Mouse (Mus musculus): ENCODE data around the gene Mapt. TPM values are rescaled to one million over a fixed set of nuclear protein-coding genes. Genes with fewer than 3 reads are reported as not detected.

Gene Mapt
- polyA plus RNA-seq, 1 experiment from 2014 or later = 0.90 TPM

DNA sequence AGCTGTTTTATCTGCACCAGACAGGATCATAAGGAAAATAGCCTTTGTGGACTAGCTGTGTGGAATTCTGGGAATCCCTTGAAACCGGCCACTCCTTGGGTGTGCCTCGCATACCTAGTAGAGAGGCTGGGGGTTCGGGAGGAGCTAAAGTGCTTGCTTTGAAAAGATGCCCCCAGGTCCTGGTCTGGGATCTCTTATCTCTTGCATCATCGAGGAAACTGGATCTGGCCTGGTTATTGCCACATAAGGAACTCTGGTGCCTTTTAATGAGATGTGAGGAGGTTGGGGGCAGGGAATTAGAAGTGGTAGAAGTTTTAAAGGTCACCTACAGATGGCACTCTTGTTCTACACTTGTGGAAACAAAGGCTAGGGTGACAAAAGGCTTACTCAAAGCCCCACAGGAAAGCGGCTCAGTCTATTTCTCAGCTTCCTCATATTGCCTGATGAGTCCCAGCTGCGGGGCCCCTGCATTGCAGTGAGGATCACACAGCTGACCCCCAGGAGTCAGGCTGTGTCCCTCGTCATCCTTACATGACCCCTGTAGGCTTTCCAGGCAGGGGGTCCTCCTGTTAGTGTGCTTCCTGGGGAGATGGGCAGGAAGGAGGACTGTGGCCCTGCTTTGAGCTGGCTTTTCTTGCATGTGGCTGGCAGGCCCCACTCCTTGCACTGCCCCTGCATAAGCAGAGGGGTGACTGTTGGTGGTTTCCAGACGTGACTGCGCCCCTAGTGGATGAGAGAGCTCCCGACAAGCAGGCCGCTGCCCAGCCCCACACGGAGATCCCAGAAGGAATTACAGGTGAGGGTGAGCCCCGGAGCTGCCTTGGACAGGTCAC, 58.2 kb downstream of the Mapt start:
- Histone ChIP-seq H3K27ac (ENCODE audit: low read depth, low read length) (peak overlapping the region; percentile 60; the same call in 1 of the 2 replicates), H3K9me3 (ENCODE audit: control insufficient read depth, low read length) (no peaks in the 10 kb centered on the region), H3K4me2 (peak overlapping the region; percentile 52), H3K27me3 (replicated peaks; ENCODE audit: control insufficient read depth, insufficient read depth, low read length) (no peaks in the 10 kb centered on the region), H3K9ac (ENCODE audit: low read depth, low read length) (peak overlapping the region; percentile 49), H3K4me3 (ENCODE audit: low read depth, low read length) (0 out of 2 replicates have a peak overlapping the region, but pooled peaks have one; percentile 25), H3K36me3 (ENCODE audit: control insufficient read depth, insufficient read depth, low read length) (no peaks in the 10 kb centered on the region), H3K4me1 (replicated peaks; ENCODE audit: control insufficient read depth, insufficient read depth, low read length) (peaks cover 26% of the 10 kb centered on the region)
- ATAC-seq (replicated peaks; ENCODE audit: low FRiP score) (peak; percentile 35), DNase-seq (ENCODE audit: low spot score) (peak; percentile 72)
- 25% methylated on average over 13 of the region's 13 CpGs for WGBS

DNA sequence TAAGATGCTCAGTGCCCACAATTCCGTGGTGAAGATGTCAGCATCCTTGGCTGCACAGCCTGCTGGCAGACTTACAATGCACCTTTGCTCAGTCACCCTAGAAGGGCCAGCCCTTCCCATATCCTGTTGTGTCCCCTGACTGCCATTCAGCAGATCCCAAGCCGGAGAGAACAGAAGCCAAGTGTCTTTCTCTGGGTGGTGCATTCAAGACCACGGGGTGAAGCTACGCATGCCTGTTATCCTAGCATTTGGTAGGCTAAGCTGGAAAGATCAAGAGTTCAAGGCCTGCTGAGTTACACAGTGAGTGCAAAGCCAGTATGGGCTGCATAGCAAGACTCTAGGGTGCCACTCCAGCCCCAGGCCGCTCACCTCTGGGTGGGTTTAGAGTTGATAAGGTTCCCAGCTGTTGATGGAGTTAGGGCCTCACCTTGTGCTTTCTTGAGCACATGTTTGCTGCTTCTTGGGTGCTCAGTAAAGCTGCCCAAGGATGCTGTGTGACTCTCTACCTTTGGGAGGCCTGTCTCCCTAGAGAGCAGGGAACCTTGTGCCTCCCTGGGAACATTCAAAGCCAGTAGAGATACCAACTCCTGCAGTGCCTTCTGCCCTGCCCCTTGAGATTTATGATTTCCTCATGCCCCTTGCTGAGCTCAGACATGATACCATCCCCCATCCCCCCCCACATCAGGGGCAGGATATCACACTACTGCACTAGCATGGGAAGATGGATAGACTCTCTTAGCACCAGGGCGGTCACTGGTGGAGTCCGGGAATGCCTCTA, 61.4 kb downstream of the Mapt start:
- Histone ChIP-seq H3K27me3 (replicated peaks; ENCODE audit: control insufficient read depth, insufficient read depth, low read length) (no peaks in the 10 kb centered on the region), H3K4me1 (replicated peaks; ENCODE audit: control insufficient read depth, insufficient read depth, low read length) (peaks cover 40% of the 10 kb centered on the region), H3K27ac (ENCODE audit: low read depth, low read length) (peak overlapping the region; percentile 92), H3K4me3 (ENCODE audit: low read depth, low read length) (no peak overlapping the region), H3K36me3 (ENCODE audit: control insufficient read depth, insufficient read depth, low read length) (no peaks in the 10 kb centered on the region), H3K9me3 (ENCODE audit: control insufficient read depth, low read length) (no peaks in the 10 kb centered on the region), H3K9ac (ENCODE audit: low read depth, low read length) (peak overlapping the region; percentile 34), H3K4me2 (peak overlapping the region; percentile 46)
- DNase-seq (ENCODE audit: low spot score) = no peak
- whole genome bisulfite sequencing = 61% methylated on average over 7 of the region's 7 CpGs
- peak; percentile 30 for ATAC-seq (replicated peaks; ENCODE audit: low FRiP score)

- ATAC-seq (replicated peaks; ENCODE audit: low FRiP score) = peak; percentile 91
- Histone ChIP-seq H3K27me3 (replicated peaks; ENCODE audit: control insufficient read depth, insufficient read depth, low read length) (no peaks in the 10 kb centered on the region), H3K4me2 (peak overlapping the region; percentile 46), H3K4me3 (ENCODE audit: low read depth, low read length) (no peak overlapping the region), H3K4me1 (replicated peaks; ENCODE audit: control insufficient read depth, insufficient read depth, low read length) (peaks cover 40% of the 10 kb centered on the region), H3K9me3 (ENCODE audit: control insufficient read depth, low read length) (no peaks in the 10 kb centered on the region), H3K9ac (ENCODE audit: low read depth, low read length) (no peak overlapping the region), H3K27ac (ENCODE audit: low read depth, low read length) (peak overlapping the region; percentile 92), H3K36me3 (ENCODE audit: control insufficient read depth, insufficient read depth, low read length) (no peaks in the 10 kb centered on the region)
- DNase-seq (ENCODE audit: low spot score) = no peak
- WGBS = 31% methylated on average over 9 of the region's 9 CpGs
These were observed 62.1 kb downstream of the Mapt start for GRCm38 (mm10) chr11:104293241-104293640.

DNA sequence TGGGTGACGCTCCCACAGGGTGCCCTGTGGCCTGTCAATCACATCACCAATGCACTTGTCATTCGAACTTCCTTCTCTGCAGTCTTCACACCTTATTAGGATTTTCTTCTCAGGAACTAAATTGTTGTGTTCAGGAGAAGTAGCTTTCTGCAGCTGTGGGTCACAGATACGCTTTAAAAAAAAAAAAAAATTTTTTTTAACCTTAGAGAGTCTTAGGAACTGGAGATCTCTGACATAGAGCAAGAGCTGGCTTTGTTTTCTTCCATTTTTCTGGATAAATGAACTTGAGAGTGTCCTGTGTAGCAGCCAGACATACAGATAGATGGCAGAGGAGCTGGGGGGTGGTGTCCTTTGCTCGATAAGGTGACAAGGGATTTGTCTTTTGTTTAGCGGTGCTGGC, 64.0 kb downstream of the Mapt start:
- no peaks in the 10 kb centered on the region for H3K36me3 ChIP-seq (ENCODE audit: control insufficient read depth, insufficient read depth, low read length)
- H3K4me2 ChIP-seq = peak overlapping the region; percentile 36; the same call in 1 of the 2 replicates
- H3K27ac ChIP-seq (ENCODE audit: low read depth, low read length) = peak overlapping the region; percentile 45
- ATAC-seq (replicated peaks; ENCODE audit: low FRiP score) (no peak), DNase-seq (ENCODE audit: low spot score) (no peak)
- H3K9ac ChIP-seq (ENCODE audit: low read depth, low read length) = no peak overlapping the region
- no peaks in the 10 kb centered on the region for H3K9me3 ChIP-seq (ENCODE audit: control insufficient read depth, low read length)
- no peaks in the 10 kb centered on the region for H3K27me3 ChIP-seq (replicated peaks; ENCODE audit: control insufficient read depth, insufficient read depth, low read length)
- 43% methylated on average over 5 of the region's 5 CpGs for WGBS
- H3K4me1 ChIP-seq (replicated peaks; ENCODE audit: control insufficient read depth, insufficient read depth, low read length) = peaks cover 37% of the 10 kb centered on the region
- no peak overlapping the region for H3K4me3 ChIP-seq (ENCODE audit: low read depth, low read length)

DNA sequence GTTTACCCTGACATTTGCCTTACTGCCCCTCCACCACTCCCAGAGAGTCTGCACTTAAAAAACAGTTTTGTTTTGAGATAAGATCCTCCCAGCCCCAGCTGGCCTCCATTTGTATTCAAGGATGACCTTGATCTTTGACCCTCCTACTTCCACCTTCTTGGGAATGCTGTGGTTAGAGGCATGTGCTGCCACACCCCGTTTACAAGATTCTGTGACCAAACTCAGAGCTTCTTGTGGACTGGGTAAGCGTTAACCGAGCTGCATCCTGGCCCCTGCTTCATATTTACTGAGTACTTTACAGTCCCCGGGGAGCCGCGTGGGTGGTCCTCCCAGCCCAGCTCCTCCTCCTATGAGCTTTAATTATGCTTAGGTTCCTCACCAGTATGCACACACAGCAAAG, 64.5 kb downstream of the Mapt start:
- Histone ChIP-seq H3K27me3 (replicated peaks; ENCODE audit: control insufficient read depth, insufficient read depth, low read length) (no peaks in the 10 kb centered on the region), H3K9ac (ENCODE audit: low read depth, low read length) (peak overlapping the region; percentile 28; the same call in 1 of the 2 replicates), H3K4me3 (ENCODE audit: low read depth, low read length) (no peak overlapping the region), H3K4me1 (replicated peaks; ENCODE audit: control insufficient read depth, insufficient read depth, low read length) (peaks cover 37% of the 10 kb centered on the region), H3K4me2 (peak overlapping the region; percentile 36; the same call in 1 of the 2 replicates), H3K27ac (ENCODE audit: low read depth, low read length) (peak overlapping the region; percentile 45; the same call in 1 of the 2 replicates), H3K9me3 (ENCODE audit: control insufficient read depth, low read length) (no peaks in the 10 kb centered on the region), H3K36me3 (ENCODE audit: control insufficient read depth, insufficient read depth, low read length) (no peaks in the 10 kb centered on the region)
- DNase-seq (ENCODE audit: low spot score) (no peak), ATAC-seq (replicated peaks; ENCODE audit: low FRiP score) (no peak)
- 18% methylated on average over 6 of the region's 6 CpGs for WGBS

DNA sequence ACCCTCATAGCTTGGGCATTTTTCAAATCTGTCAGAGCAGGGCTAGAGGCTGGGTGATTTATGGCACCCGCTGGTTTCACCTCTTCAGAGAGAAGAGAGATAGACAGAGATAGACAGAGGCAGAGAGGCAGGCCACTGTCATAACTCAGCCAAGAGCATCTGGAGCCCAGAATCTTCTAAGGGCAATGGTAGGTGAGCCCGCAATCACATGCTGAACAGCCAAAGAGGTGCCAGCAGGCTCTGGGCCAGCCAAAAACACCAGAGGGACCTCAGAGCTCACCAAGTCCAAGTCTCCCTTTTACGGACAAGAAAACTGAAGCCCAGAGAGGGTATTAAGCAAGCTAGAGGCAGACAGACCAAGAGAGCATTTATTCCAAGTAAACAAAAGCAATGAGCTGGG, 66.5 kb downstream of the Mapt start:
- Histone ChIP-seq H3K36me3 (ENCODE audit: control insufficient read depth, insufficient read depth, low read length) (no peaks in the 10 kb centered on the region), H3K4me2 (no peak overlapping the region), H3K4me3 (ENCODE audit: low read depth, low read length) (no peak overlapping the region), H3K4me1 (replicated peaks; ENCODE audit: control insufficient read depth, insufficient read depth, low read length) (peaks cover 34% of the 10 kb centered on the region), H3K27ac (ENCODE audit: low read depth, low read length) (no peak overlapping the region), H3K9me3 (ENCODE audit: control insufficient read depth, low read length) (no peaks in the 10 kb centered on the region), H3K9ac (ENCODE audit: low read depth, low read length) (no peak overlapping the region), H3K27me3 (replicated peaks; ENCODE audit: control insufficient read depth, insufficient read depth, low read length) (no peaks in the 10 kb centered on the region)
- DNase-seq (ENCODE audit: low spot score) = no peak
- 83% methylated on average over 3 of the region's 3 CpGs for WGBS
- no peak for ATAC-seq (replicated peaks; ENCODE audit: low FRiP score)

GRCm38 (mm10) chr11:104302628-104303027, 71.4 kb downstream of the Mapt start:
- Histone ChIP-seq H3K4me2 (no peak overlapping the region), H3K4me1 (replicated peaks; ENCODE audit: control insufficient read depth, insufficient read depth, low read length) (peaks cover 10% of the 10 kb centered on the region; the same call in 1 of the 2 replicates), H3K27me3 (replicated peaks; ENCODE audit: control insufficient read depth, insufficient read depth, low read length) (no peaks in the 10 kb centered on the region), H3K36me3 (ENCODE audit: control insufficient read depth, insufficient read depth, low read length) (no peaks in the 10 kb centered on the region), H3K4me3 (ENCODE audit: low read depth, low read length) (no peak overlapping the region), H3K9ac (ENCODE audit: low read depth, low read length) (no peak overlapping the region), H3K27ac (ENCODE audit: low read depth, low read length) (no peak overlapping the region), H3K9me3 (ENCODE audit: control insufficient read depth, low read length) (no peaks in the 10 kb centered on the region)
- DNase-seq (ENCODE audit: low spot score) (no peak), ATAC-seq (replicated peaks; ENCODE audit: low FRiP score) (no peak)
- 56% methylated on average over 12 of the region's 12 CpGs for WGBS

DNA sequence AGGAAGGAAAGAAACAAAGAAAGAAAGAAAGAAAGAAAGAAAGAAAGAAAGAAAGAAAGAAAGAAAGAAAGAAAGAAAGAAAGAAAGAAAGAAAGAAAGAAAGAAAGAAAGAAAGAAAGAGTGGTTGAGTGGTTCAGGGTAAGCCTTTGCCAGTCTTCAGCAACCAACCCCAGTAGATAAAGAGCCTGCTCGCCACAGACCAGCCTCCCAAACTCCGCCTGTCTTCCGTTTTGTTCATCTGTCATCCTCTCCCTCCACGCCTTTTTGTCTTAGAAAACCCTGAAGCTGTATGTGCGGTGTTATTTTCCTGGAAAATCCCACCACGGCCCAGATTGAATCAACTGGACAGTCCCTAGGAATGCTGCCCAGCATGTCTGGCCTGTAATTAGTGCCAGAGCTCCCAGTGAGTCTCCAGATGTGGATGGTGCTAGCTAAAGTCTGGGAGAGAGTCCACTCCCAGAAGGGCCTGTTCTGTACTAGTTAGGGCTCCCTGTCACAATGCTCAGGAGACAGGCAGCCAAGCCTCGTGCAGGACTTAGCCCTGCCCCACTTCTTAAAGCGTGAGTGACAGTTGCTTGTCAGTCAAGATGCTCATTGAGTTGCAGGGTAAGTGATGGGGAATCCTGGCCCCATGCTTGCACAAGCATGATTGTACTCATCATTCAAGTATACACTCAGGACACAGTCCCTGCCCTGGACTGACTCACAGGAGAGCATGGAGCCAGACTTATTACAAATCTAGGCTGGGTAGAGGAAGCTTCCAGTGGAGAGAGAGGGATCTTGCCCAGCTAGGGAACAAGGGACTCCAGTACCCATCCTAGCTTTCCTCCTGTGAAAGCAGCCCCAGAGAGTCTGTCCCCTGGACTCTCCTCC, 72.1 kb downstream of the Mapt start:
- Histone ChIP-seq H3K4me3 (ENCODE audit: low read depth, low read length) (no peak overlapping the region), H3K4me2 (no peak overlapping the region), H3K9me3 (ENCODE audit: control insufficient read depth, low read length) (no peaks in the 10 kb centered on the region), H3K36me3 (ENCODE audit: control insufficient read depth, insufficient read depth, low read length) (no peaks in the 10 kb centered on the region), H3K4me1 (replicated peaks; ENCODE audit: control insufficient read depth, insufficient read depth, low read length) (peaks cover 10% of the 10 kb centered on the region; the same call in 1 of the 2 replicates), H3K27ac (ENCODE audit: low read depth, low read length) (no peak overlapping the region), H3K9ac (ENCODE audit: low read depth, low read length) (no peak overlapping the region), H3K27me3 (replicated peaks; ENCODE audit: control insufficient read depth, insufficient read depth, low read length) (no peaks in the 10 kb centered on the region)
- WGBS = 53% methylated on average over 8 of the region's 8 CpGs
- no peak for DNase-seq (ENCODE audit: low spot score)
- no peak for ATAC-seq (replicated peaks; ENCODE audit: low FRiP score)

All from liver, embryonic 11.5 days (tissue).